Mouse (Mus musculus): Measurements from ENCODE around the gene Chp2. TPM values are rescaled to one million over a fixed set of nuclear protein-coding genes. Genes with fewer than 3 reads are reported as not detected.
"Not testable (repeated sequence)": the region's sequence is repeated elsewhere in the genome, so short reads cannot be mapped to it uniquely, and the experiment has no call there.

Gene Chp2
- polyA plus RNA-seq, 1 experiment from 2014 or later, result 1.6 TPM

DNA sequence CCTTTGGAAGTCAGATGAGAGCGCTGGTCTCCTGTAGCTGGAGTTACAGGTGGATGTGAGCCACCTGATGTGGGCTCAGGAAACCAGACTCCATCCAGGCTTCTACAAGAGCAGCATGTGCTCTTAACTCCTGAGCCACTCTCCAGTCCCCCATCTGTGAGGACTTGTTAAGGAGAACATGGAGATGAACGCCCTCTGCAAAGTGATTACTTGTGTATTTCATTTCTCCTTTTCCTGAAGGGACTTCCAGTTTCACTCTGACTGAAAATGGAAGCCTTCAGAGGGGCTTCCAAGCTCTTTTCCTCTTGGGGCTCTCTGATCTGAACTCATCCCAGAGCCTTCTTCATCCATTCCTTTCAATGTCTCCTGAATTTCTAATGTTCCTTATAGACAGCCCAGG, 13.2 kb upstream of the Chp2 start:
- Histone ChIP-seq H3K9me3 (no peaks in the 10 kb centered on the region), H3K27ac (no peak overlapping the region), H3K4me2 (no peak overlapping the region), H3K9ac (no peak overlapping the region), H3K36me3 (replicated peaks) (no peaks in the 10 kb centered on the region), H3K27me3 (replicated peaks) (no peaks in the 10 kb centered on the region), H3K4me3 (no peak overlapping the region), H3K4me1 (no peaks in the 10 kb centered on the region)
- WGBS, result 84% methylated on average over 2 of the region's 2 CpGs
- no peak for ATAC-seq (replicated peaks)

- Histone ChIP-seq H3K4me2 (no peak overlapping the region), H3K9me3 (no peaks in the 10 kb centered on the region), H3K36me3 (replicated peaks) (no peaks in the 10 kb centered on the region), H3K27me3 (replicated peaks) (no peaks in the 10 kb centered on the region), H3K4me3 (no peak overlapping the region), H3K4me1 (no peaks in the 10 kb centered on the region), H3K27ac (no peak overlapping the region), H3K9ac (no peak overlapping the region)
- no peak for ATAC-seq (replicated peaks)
- 58% methylated on average over 7 of the region's 7 CpGs for WGBS
Measured at GRCm38 (mm10) chr7:122208276-122209021, 10.8 kb upstream of the Chp2 start.

GRCm38 (mm10) chr7:122226020-122226742, 6.9 kb downstream of the Chp2 start:
- 70% methylated on average over 7 of the region's 7 CpGs for WGBS
- no peak for ATAC-seq (replicated peaks)
- no peaks in the 10 kb centered on the region for H3K27me3 ChIP-seq (replicated peaks)
- H3K4me1 ChIP-seq, result no peaks in the 10 kb centered on the region
- H3K4me3 ChIP-seq, result no peak overlapping the region
- no peak overlapping the region for H3K9ac ChIP-seq
- H3K9me3 ChIP-seq, result no peaks in the 10 kb centered on the region
- H3K36me3 ChIP-seq (replicated peaks), result no peaks in the 10 kb centered on the region
- no peak overlapping the region for H3K27ac ChIP-seq
- no peak overlapping the region for H3K4me2 ChIP-seq

DNA sequence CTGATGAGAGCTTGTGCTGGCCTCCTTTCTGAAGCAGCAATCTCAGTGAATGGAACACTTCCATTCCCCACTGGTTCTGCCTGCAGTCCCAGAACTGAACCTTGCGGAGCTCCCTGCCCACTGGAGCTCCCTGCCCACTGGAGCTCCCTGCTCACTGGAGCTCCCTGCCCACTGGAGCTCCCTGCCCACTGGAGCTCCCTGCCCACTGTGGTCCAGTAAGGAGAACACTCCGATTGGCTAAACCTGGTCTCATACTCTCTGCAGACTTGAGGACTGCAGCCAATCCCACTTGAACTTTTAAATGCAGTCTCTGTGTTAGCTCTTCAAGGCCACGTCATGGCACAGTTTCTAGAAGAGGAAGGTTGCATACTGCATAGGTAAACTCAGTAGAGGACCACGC, 7.4 kb downstream of the Chp2 start:
- H3K27me3 ChIP-seq (replicated peaks), result no peaks in the 10 kb centered on the region
- H3K9me3 ChIP-seq, result no peaks in the 10 kb centered on the region
- 81% methylated on average over 4 of the region's 4 CpGs for WGBS
- no peaks in the 10 kb centered on the region for H3K4me1 ChIP-seq
- no peak for ATAC-seq (replicated peaks)
- H3K27ac ChIP-seq, result no peak overlapping the region
- no peak overlapping the region for H3K9ac ChIP-seq
- no peak overlapping the region for H3K4me3 ChIP-seq
- H3K36me3 ChIP-seq (replicated peaks), result no peaks in the 10 kb centered on the region
- H3K4me2 ChIP-seq, result no peak overlapping the region

GRCm38 (mm10) chr7:122229306-122229705, 10.0 kb downstream of the Chp2 start:
- Histone ChIP-seq H3K36me3 (replicated peaks) (no peaks in the 10 kb centered on the region), H3K4me3 (no peak overlapping the region), H3K27ac (no peak overlapping the region), H3K9ac (no peak overlapping the region), H3K27me3 (replicated peaks) (no peaks in the 10 kb centered on the region), H3K9me3 (no peaks in the 10 kb centered on the region), H3K4me2 (no peak overlapping the region), H3K4me1 (no peaks in the 10 kb centered on the region)
- 46% methylated on average over 3 of the region's 3 CpGs for WGBS
- no peak for ATAC-seq (replicated peaks)

DNA sequence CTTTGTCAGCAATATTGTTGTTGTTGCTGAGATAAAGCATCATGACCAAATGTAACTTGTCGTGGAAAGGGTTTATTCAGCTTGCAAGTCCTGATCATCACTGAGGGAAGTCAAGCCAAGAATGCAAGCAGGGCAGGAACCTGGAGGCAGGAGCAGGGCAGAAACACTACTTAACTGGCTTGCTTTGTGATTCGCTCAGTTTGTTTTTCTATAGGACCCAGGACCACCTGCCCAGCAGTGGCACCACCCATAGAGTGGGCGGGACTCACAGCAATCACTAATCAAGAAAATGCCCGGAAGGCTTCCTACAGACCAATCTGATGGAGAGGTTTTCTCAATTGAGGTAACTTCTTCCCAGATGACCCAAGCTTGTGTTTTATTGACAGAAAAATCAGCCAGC, 10.6 kb downstream of the Chp2 start:
- no peaks in the 10 kb centered on the region for H3K9me3 ChIP-seq
- WGBS, result 68% methylated on average over 4 of the region's 4 CpGs
- no peaks in the 10 kb centered on the region for H3K36me3 ChIP-seq (replicated peaks)
- no peak overlapping the region for H3K27ac ChIP-seq
- H3K9ac ChIP-seq, result no peak overlapping the region
- H3K4me3 ChIP-seq, result no peak overlapping the region
- ATAC-seq (replicated peaks), result no peak
- no peaks in the 10 kb centered on the region for H3K4me1 ChIP-seq
- H3K4me2 ChIP-seq, result no peak overlapping the region
- H3K27me3 ChIP-seq (replicated peaks), result no peaks in the 10 kb centered on the region

DNA sequence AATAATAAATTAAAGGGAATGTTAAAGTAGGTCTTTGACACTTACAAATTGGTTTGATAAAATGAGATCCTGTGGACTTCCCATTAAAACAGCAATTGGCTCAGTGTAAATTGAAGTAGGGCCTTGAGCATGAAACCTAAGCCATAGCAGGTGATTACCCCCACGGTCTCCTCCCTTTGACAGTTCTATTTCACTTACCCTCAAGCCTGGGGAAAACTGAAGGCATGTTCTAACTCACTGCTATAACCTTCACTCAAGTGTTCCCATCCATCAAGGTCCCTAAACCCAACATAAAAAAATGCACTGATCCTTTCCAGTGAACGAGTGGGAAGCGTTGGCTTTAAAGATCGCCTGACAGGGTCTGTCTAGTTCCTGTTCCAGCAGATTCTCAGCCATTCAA, 11.6 kb downstream of the Chp2 start:
- H3K36me3 ChIP-seq (replicated peaks), result no peaks in the 10 kb centered on the region
- no peak overlapping the region for H3K4me3 ChIP-seq
- H3K4me1 ChIP-seq, result 0 out of 2 replicates have a peak, but pooled peaks cover 4% of the 10 kb centered on the region
- WGBS, result 77% methylated on average over 4 of the region's 4 CpGs
- no peak for ATAC-seq (replicated peaks)
- no peak overlapping the region for H3K9ac ChIP-seq
- no peaks in the 10 kb centered on the region for H3K27me3 ChIP-seq (replicated peaks)
- H3K4me2 ChIP-seq, result no peak overlapping the region
- no peak overlapping the region for H3K27ac ChIP-seq
- no peaks in the 10 kb centered on the region for H3K9me3 ChIP-seq

- Histone ChIP-seq H3K9ac (no peak overlapping the region), H3K9me3 (no peaks in the 10 kb centered on the region), H3K4me3 (no peak overlapping the region), H3K27ac (no peak overlapping the region), H3K4me1 (0 out of 2 replicates have a peak, but pooled peaks cover 4% of the 10 kb centered on the region), H3K36me3 (replicated peaks) (no peaks in the 10 kb centered on the region), H3K4me2 (no peak overlapping the region), H3K27me3 (replicated peaks) (no peaks in the 10 kb centered on the region)
- ATAC-seq (replicated peaks), result no peak
- WGBS, result 96% methylated on average over 2 of the region's 2 CpGs
Measured at GRCm38 (mm10) chr7:122238939-122239338, 19.6 kb downstream of the Chp2 start.

GRCm38 (mm10) chr7:122240413-122241119, 21.3 kb downstream of the Chp2 start:
- 0 out of 2 replicates have a peak, but pooled peaks cover under 1% of the 10 kb centered on the region for H3K4me1 ChIP-seq
- H3K9ac ChIP-seq, result no peak overlapping the region
- no peak overlapping the region for H3K27ac ChIP-seq
- H3K4me2 ChIP-seq, result no peak overlapping the region
- H3K9me3 ChIP-seq, result no peaks in the 10 kb centered on the region
- ATAC-seq (replicated peaks), result no peak
- no peak overlapping the region for H3K4me3 ChIP-seq
- WGBS, result 87% methylated on average over 6 of the region's 6 CpGs
- H3K36me3 ChIP-seq (replicated peaks), result no peaks in the 10 kb centered on the region
- H3K27me3 ChIP-seq (replicated peaks), result no peaks in the 10 kb centered on the region

DNA sequence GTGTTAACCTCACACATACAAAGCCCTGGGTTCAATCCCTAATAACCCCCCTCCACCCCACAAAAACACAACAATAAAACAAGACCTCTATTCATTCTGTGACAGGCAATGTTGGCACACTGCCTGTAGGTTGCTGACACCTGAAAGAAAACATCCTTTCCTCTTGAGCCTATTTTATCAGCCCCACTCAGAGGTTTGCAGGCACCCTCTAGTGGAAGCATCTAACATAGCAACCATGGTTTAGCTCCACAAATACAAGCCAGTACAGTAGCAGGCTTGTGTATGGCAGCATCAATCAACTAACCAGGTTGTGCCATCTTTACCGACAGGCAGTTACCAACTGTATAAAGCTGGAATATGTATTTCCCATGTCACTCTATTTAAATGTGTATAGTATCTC, 23.0 kb downstream of the Chp2 start:
- ATAC-seq (replicated peaks), result peak; percentile 52; the same call in 1 of the 2 replicates
- no peak overlapping the region for H3K27ac ChIP-seq
- no peaks in the 10 kb centered on the region for H3K36me3 ChIP-seq (replicated peaks)
- no peak overlapping the region for H3K9ac ChIP-seq
- no peaks in the 10 kb centered on the region for H3K4me1 ChIP-seq
- H3K4me3 ChIP-seq, result no peak overlapping the region
- 44% methylated on average over 1 of the region's 1 CpGs for WGBS
- H3K27me3 ChIP-seq (replicated peaks), result no peaks in the 10 kb centered on the region
- H3K9me3 ChIP-seq, result no peaks in the 10 kb centered on the region
- H3K4me2 ChIP-seq, result no peak overlapping the region

DNA sequence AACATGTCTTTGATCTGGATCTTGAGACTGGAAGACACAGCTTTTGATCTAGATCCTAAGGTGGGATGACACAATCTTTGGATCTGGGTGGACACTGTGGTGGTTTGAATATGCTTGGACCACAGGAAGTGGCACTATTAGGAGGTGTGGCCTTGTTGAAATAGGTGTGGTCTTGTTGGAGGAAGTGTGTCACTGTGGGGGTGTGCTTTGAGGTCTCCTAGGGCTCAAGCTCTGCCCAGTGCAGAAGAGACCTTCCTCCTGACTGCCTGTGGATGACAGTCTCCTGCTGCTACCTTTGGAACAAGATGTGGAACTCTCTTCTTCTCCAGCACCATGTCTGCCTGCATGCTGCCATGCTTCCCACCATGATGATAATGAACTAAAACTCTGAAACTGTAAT, 23.4 kb downstream of the Chp2 start:
- not testable (repeated sequence) for H3K4me2 ChIP-seq; H3K27ac ChIP-seq; H3K27me3 ChIP-seq (replicated peaks)

GRCm38 (mm10) chr7:122244166-122244565, 24.9 kb downstream of the Chp2 start:
- Histone ChIP-seq H3K4me3 (no peak overlapping the region), H3K4me1 (no peaks in the 10 kb centered on the region), H3K36me3 (replicated peaks) (no peaks in the 10 kb centered on the region), H3K9me3 (no peaks in the 10 kb centered on the region), H3K27me3 (replicated peaks) (no peaks in the 10 kb centered on the region), H3K4me2 (no peak overlapping the region), H3K9ac (no peak overlapping the region), H3K27ac (no peak overlapping the region)
- ATAC-seq (replicated peaks), result no peak
- 20% methylated on average over 7 of the region's 7 CpGs for WGBS

More for the DNA sequence above, 23.4 kb downstream of the Chp2 start:
- not testable (repeated sequence) for H3K4me3 ChIP-seq; H3K9me3 ChIP-seq; H3K36me3 ChIP-seq (replicated peaks); H3K9ac ChIP-seq; ATAC-seq (replicated peaks); H3K4me1 ChIP-seq
